Mouse (Mus musculus): ENCODE measurements around the gene Mkrn1. TPM values are rescaled to one million over a fixed set of nuclear protein-coding genes. Genes with fewer than 3 reads are reported as not detected.
"Not testable (repeated sequence)": the region's sequence is repeated elsewhere in the genome, so short reads cannot be mapped to it uniquely, and the experiment has no call there.

Gene Mkrn1
- polyA plus RNA-seq, 1 experiment from 2014 or later, result 243 TPM

GRCm38 (mm10) chr6:39377311-39377827, 42.9 kb downstream of the Mkrn1 start, which contains the start of gene Slc37a3:
TSS of gene Slc37a3 (minus strand) at chr6:39377675.
- H3K4me3 ChIP-seq (ENCODE audit: low read length), result peak within 1 kb of the TSS; percentile 84
- WGBS, result under 1% methylated on average over 43 of the region's 43 CpGs
- no peaks in the 10 kb centered on the region for H3K9me3 ChIP-seq (ENCODE audit: control insufficient read depth, low read length)

DNA sequence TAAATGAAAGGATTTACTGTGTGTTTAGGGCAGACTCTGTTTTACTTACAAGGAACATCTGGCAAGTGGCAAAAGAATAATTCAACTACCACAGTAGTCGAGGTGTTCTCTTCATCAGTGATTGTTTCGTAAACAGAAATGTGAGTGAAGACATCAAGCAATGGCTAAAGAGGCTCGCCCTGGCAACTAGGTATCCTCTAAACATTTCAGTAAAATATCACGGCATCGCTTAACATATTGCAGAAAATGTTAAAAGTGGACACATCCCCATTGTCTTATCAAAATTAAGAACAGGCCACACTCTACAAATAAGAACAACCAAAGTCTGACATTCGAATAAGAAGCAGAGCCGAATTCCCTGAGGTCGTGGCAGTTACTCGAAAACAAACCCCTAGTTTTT, 43.5 kb downstream of the Mkrn1 start:
- Histone ChIP-seq H3K36me3 (ENCODE audit: control insufficient read depth, insufficient read depth, low read length) (peaks cover 3% of the 10 kb centered on the region), H3K4me3 (ENCODE audit: low read length) (peak overlapping the region; percentile 84), H3K4me2 (ENCODE audit: low read length) (peak overlapping the region; percentile 72), H3K27ac (ENCODE audit: low read depth, low read length) (0 out of 2 replicates have a peak overlapping the region, but pooled peaks have one; percentile 42), H3K27me3 (replicated peaks; ENCODE audit: control insufficient read depth, insufficient read depth, low read length) (peaks cover 5% of the 10 kb centered on the region), H3K9ac (ENCODE audit: low read depth, low read length) (peak overlapping the region; percentile 87), H3K9me3 (ENCODE audit: control insufficient read depth, low read length) (no peaks in the 10 kb centered on the region), H3K4me1 (ENCODE audit: control insufficient read depth, insufficient read depth, low read depth, low read length) (peaks cover 12% of the 10 kb centered on the region)
- 20% methylated on average over 9 of the region's 9 CpGs for WGBS
- ATAC-seq, result no peak

More at GRCm38 (mm10) chr6:39377311-39377827, 42.9 kb downstream of the Mkrn1 start, which contains the start of gene Slc37a3:
- Histone ChIP-seq H3K9ac (ENCODE audit: low read depth, low read length) (peak within 1 kb of the TSS; percentile 87), H3K36me3 (ENCODE audit: control insufficient read depth, insufficient read depth, low read length) (peaks cover 3% of the 10 kb centered on the region), H3K4me1 (ENCODE audit: control insufficient read depth, insufficient read depth, low read depth, low read length) (peaks cover 12% of the 10 kb centered on the region), H3K4me2 (ENCODE audit: low read length) (peak within 1 kb of the TSS; percentile 72), H3K27me3 (replicated peaks; ENCODE audit: control insufficient read depth, insufficient read depth, low read length) (peaks cover 5% of the 10 kb centered on the region), H3K27ac (ENCODE audit: low read depth, low read length) (peak within 1 kb of the TSS; percentile 42; the same call in 1 of the 2 replicates)
- ATAC-seq, result peak; percentile 90

- 74% methylated on average over 4 of the region's 4 CpGs for WGBS
- no peak overlapping the region for H3K4me2 ChIP-seq (ENCODE audit: low read length)
- no peak overlapping the region for H3K9ac ChIP-seq (ENCODE audit: low read depth, low read length)
- H3K4me3 ChIP-seq (ENCODE audit: low read length), result no peak overlapping the region
- H3K9me3 ChIP-seq (ENCODE audit: control insufficient read depth, low read length), result no peaks in the 10 kb centered on the region
- ATAC-seq, result no peak
- H3K4me1 ChIP-seq (ENCODE audit: control insufficient read depth, insufficient read depth, low read depth, low read length), result peaks cover 12% of the 10 kb centered on the region
- peaks cover 3% of the 10 kb centered on the region for H3K36me3 ChIP-seq (ENCODE audit: control insufficient read depth, insufficient read depth, low read length)
- H3K27ac ChIP-seq (ENCODE audit: low read depth, low read length), result no peak overlapping the region
- no peaks in the 10 kb centered on the region for H3K27me3 ChIP-seq (replicated peaks; ENCODE audit: control insufficient read depth, insufficient read depth, low read length)
Measured at GRCm38 (mm10) chr6:39373301-39373955, 46.8 kb downstream of the Mkrn1 start.

GRCm38 (mm10) chr6:39372727-39373126, 47.5 kb downstream of the Mkrn1 start:
- no peaks in the 10 kb centered on the region for H3K27me3 ChIP-seq (replicated peaks; ENCODE audit: control insufficient read depth, insufficient read depth, low read length)
- no peak overlapping the region for H3K4me2 ChIP-seq (ENCODE audit: low read length)
- WGBS, result 59% methylated on average over 7 of the region's 7 CpGs
- no peak overlapping the region for H3K4me3 ChIP-seq (ENCODE audit: low read length)
- H3K9me3 ChIP-seq (ENCODE audit: control insufficient read depth, low read length), result no peaks in the 10 kb centered on the region
- H3K36me3 ChIP-seq (ENCODE audit: control insufficient read depth, insufficient read depth, low read length), result peaks cover 3% of the 10 kb centered on the region
- no peak overlapping the region for H3K27ac ChIP-seq (ENCODE audit: low read depth, low read length)
- peaks cover 12% of the 10 kb centered on the region for H3K4me1 ChIP-seq (ENCODE audit: control insufficient read depth, insufficient read depth, low read depth, low read length)
- no peak for ATAC-seq
- no peak overlapping the region for H3K9ac ChIP-seq (ENCODE audit: low read depth, low read length)

DNA sequence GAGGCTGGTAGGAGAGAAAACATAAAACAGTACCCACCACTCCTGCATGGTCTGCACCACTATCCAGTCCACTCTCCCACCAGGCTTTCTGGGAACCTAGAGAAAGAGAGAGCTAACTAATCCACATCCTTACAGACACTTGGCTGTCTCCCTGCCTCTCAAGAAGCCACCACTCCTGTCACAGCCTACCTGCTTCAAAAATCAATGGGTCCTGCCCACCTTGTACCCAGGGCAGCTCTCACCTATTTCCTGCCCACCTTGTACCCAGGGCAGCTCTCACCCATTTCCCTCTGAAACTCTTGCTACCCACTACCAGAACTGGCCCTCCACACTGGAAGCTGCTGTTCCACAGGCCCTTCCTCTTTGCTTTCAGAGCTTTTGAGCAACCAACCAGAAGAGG, 48.2 kb downstream of the Mkrn1 start:
- H3K27me3 ChIP-seq (replicated peaks; ENCODE audit: control insufficient read depth, insufficient read depth, low read length), result no peaks in the 10 kb centered on the region
- no peak for ATAC-seq
- peaks cover 12% of the 10 kb centered on the region for H3K4me1 ChIP-seq (ENCODE audit: control insufficient read depth, insufficient read depth, low read depth, low read length)
- H3K27ac ChIP-seq (ENCODE audit: low read depth, low read length), result no peak overlapping the region
- no peak overlapping the region for H3K9ac ChIP-seq (ENCODE audit: low read depth, low read length)
- no peak overlapping the region for H3K4me3 ChIP-seq (ENCODE audit: low read length)
- no peaks in the 10 kb centered on the region for H3K9me3 ChIP-seq (ENCODE audit: control insufficient read depth, low read length)
- peaks cover 3% of the 10 kb centered on the region for H3K36me3 ChIP-seq (ENCODE audit: control insufficient read depth, insufficient read depth, low read length)
- no peak overlapping the region for H3K4me2 ChIP-seq (ENCODE audit: low read length)

GRCm38 (mm10) chr6:39369631-39370030, 50.6 kb downstream of the Mkrn1 start:
- ATAC-seq, result peak; percentile 51; the same call in 1 of the 2 replicates
- no peak overlapping the region for H3K9ac ChIP-seq (ENCODE audit: low read depth, low read length)
- no peak overlapping the region for H3K27ac ChIP-seq (ENCODE audit: low read depth, low read length)
- H3K9me3 ChIP-seq (ENCODE audit: control insufficient read depth, low read length), result no peaks in the 10 kb centered on the region
- no peak overlapping the region for H3K4me2 ChIP-seq (ENCODE audit: low read length)
- H3K4me1 ChIP-seq (ENCODE audit: control insufficient read depth, insufficient read depth, low read depth, low read length), result no peaks in the 10 kb centered on the region
- peaks cover 6% of the 10 kb centered on the region for H3K36me3 ChIP-seq (ENCODE audit: control insufficient read depth, insufficient read depth, low read length)
- no peaks in the 10 kb centered on the region for H3K27me3 ChIP-seq (replicated peaks; ENCODE audit: control insufficient read depth, insufficient read depth, low read length)
- no peak overlapping the region for H3K4me3 ChIP-seq (ENCODE audit: low read length)
- 73% methylated on average over 3 of the region's 3 CpGs for WGBS

GRCm38 (mm10) chr6:39362684-39363083, 57.6 kb downstream of the Mkrn1 start:
- H3K27ac ChIP-seq (ENCODE audit: low read depth, low read length), result no peak overlapping the region
- H3K27me3 ChIP-seq (replicated peaks; ENCODE audit: control insufficient read depth, insufficient read depth, low read length), result no peaks in the 10 kb centered on the region
- H3K4me3 ChIP-seq (ENCODE audit: low read length), result no peak overlapping the region
- H3K4me1 ChIP-seq (ENCODE audit: control insufficient read depth, insufficient read depth, low read depth, low read length), result no peaks in the 10 kb centered on the region
- 93% methylated on average over 2 of the region's 2 CpGs for WGBS
- no peaks in the 10 kb centered on the region for H3K9me3 ChIP-seq (ENCODE audit: control insufficient read depth, low read length)
- H3K4me2 ChIP-seq (ENCODE audit: low read length), result no peak overlapping the region
- no peak for ATAC-seq
- H3K36me3 ChIP-seq (ENCODE audit: control insufficient read depth, insufficient read depth, low read length), result peaks cover 12% of the 10 kb centered on the region
- H3K9ac ChIP-seq (ENCODE audit: low read depth, low read length), result no peak overlapping the region

- WGBS, result 97% methylated on average over 9 of the region's 9 CpGs
Measured at GRCm38 (mm10) chr6:39359207-39359606, 61.1 kb downstream of the Mkrn1 start.

GRCm38 (mm10) chr6:39348946-39349345, 71.3 kb downstream of the Mkrn1 start:
- no peak for ATAC-seq
- no peak overlapping the region for H3K27ac ChIP-seq (ENCODE audit: low read depth, low read length)
- peaks cover 27% of the 10 kb centered on the region for H3K36me3 ChIP-seq (ENCODE audit: control insufficient read depth, insufficient read depth, low read length)

More at GRCm38 (mm10) chr6:39359207-39359606, 61.1 kb downstream of the Mkrn1 start:
- H3K4me3 ChIP-seq (ENCODE audit: low read length); H3K4me2 ChIP-seq (ENCODE audit: low read length); H3K9ac ChIP-seq (ENCODE audit: low read depth, low read length); ATAC-seq; H3K27me3 ChIP-seq (replicated peaks; ENCODE audit: control insufficient read depth, insufficient read depth, low read length); H3K9me3 ChIP-seq (ENCODE audit: control insufficient read depth, low read length); H3K27ac ChIP-seq (ENCODE audit: low read depth, low read length); H3K4me1 ChIP-seq (ENCODE audit: control insufficient read depth, insufficient read depth, low read depth, low read length): not testable (repeated sequence)
- peaks cover 18% of the 10 kb centered on the region for H3K36me3 ChIP-seq (ENCODE audit: control insufficient read depth, insufficient read depth, low read length)

More at GRCm38 (mm10) chr6:39348946-39349345, 71.3 kb downstream of the Mkrn1 start:
- H3K9ac ChIP-seq (ENCODE audit: low read depth, low read length), result no peak overlapping the region
- H3K9me3 ChIP-seq (ENCODE audit: control insufficient read depth, low read length), result no peaks in the 10 kb centered on the region
- no peak overlapping the region for H3K4me3 ChIP-seq (ENCODE audit: low read length)
- no peaks in the 10 kb centered on the region for H3K27me3 ChIP-seq (replicated peaks; ENCODE audit: control insufficient read depth, insufficient read depth, low read length)
- WGBS, result 52% methylated on average over 6 of the region's 6 CpGs
- H3K4me1 ChIP-seq (ENCODE audit: control insufficient read depth, insufficient read depth, low read depth, low read length), result peaks cover 7% of the 10 kb centered on the region
- no peak overlapping the region for H3K4me2 ChIP-seq (ENCODE audit: low read length)

Data from hindbrain, embryonic 16.5 days (tissue).